Comparison of ENCODE assay signal across 9 mouse cellular contexts in the genomic region with DNA sequence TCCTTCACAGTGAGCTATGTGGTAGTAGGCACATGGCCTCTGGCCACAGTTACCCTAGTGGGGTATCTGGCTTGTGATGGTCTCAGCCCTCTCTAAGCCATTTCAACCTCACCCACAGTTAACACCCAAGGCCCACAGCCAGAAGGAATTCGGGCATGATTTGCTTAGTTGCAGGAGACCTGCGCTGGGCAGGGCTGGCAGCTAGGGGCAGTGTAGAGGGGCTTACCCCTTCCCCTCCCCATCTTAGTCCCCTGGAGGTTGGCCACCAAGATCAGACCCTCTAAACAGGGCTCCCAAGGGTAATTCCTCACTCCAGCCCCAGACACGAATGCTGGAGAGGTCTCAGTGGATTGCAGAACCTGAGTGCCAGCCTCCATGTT. TPM values are rescaled to one million over a fixed set of nuclear protein-coding genes. Genes with fewer than 3 reads are reported as not detected.
DNase-seq lines count a peak whose midpoint lies in the region; ATAC-seq and TF ChIP-seq lines count a peak whose summit lies in the region.
"Had no signal": no experiment of that assay in that cellular context is flagged by ENCODE, and none has a peak within 500 bp of the region (broad histone marks: within the 10 kb centered on the region; RNA-seq: fewer than 3 reads in every experiment).

No protein-coding gene starts in this region.

- ATAC-seq in forebrain, embryonic 11.5 days (replicated peaks; ENCODE audit: low FRiP score) = peak; percentile 35; the same call in 1 of the 2 replicates
- no peak for ATAC-seq in limb, embryonic 13.5 days (ENCODE audit: low FRiP score, low read depth)
- peak; percentile 62 for ATAC-seq in neural tube, embryonic 14.5 days (ENCODE audit: low read depth)

- TF ChIP-seq EP300 in ES-Bruce4 (IDR thresholded peaks at IDR 0.05; ENCODE audit: insufficient read depth, low read depth, low read length) = no peak

- peak overlapping the region; percentile 100 for H3K4me2 ChIP-seq in forebrain, embryonic 11.5 days (ENCODE audit: low read depth, low read length, severe bottlenecking)
- H3K4me2 ChIP-seq in limb, embryonic 13.5 days (replicated peaks) = peak overlapping the region; percentile 97
- H3K4me2 ChIP-seq in neural tube, embryonic 14.5 days (ENCODE audit: low read depth, low read length) = peak overlapping the region; percentile 100

- H3K4me1 ChIP-seq in ES-Bruce4 (ENCODE audit: control insufficient read depth, insufficient read depth, low read length) = no peaks in the 10 kb centered on the region
- H3K4me1 ChIP-seq in forebrain, embryonic 11.5 days (replicated peaks; ENCODE audit: control insufficient read depth, insufficient read depth, low read length) = peaks cover 11% of the 10 kb centered on the region; the same call in 1 of the 2 replicates
- peaks cover 77% of the 10 kb centered on the region for H3K4me1 ChIP-seq in limb, embryonic 13.5 days
- peaks cover 10% of the 10 kb centered on the region; the same call in 1 of the 2 replicates for H3K4me1 ChIP-seq in neural tube, embryonic 14.5 days (ENCODE audit: control insufficient read depth, insufficient read depth, low read length)

- no peaks in the 10 kb centered on the region for H3K27me3 ChIP-seq in ES-Bruce4 (ENCODE audit: control insufficient read depth, insufficient read depth, low read length, poor library complexity, severe bottlenecking)
- H3K27me3 ChIP-seq in forebrain, embryonic 11.5 days (ENCODE audit: control insufficient read depth, insufficient read depth, low read length) = peaks cover 21% of the 10 kb centered on the region
- peaks cover 12% of the 10 kb centered on the region for H3K27me3 ChIP-seq in limb, embryonic 13.5 days
- peaks cover 19% of the 10 kb centered on the region for H3K27me3 ChIP-seq in neural tube, embryonic 14.5 days (ENCODE audit: control insufficient read depth, insufficient read depth, low read length)

- no peak for TF ChIP-seq POLR2A in ES-Bruce4 (IDR thresholded peaks at IDR 0.05; ENCODE audit: insufficient read depth, low read length)

- 7% methylated on average over 3 of the region's 3 CpGs for WGBS in forebrain, embryonic 11.5 days
- WGBS in limb, embryonic 13.5 days = 11% methylated on average over 3 of the region's 3 CpGs
- 16% methylated on average over 3 of the region's 3 CpGs for WGBS in neural tube, embryonic 14.5 days

- H3K4me3 ChIP-seq in ES-Bruce4 (ENCODE audit: low read depth, low read length) = peak overlapping the region; percentile 60
- peak overlapping the region; percentile 47 for H3K4me3 ChIP-seq in forebrain, embryonic 11.5 days (ENCODE audit: low read depth, low read length)
- peak overlapping the region; percentile 71 for H3K4me3 ChIP-seq in limb, embryonic 13.5 days
- H3K4me3 ChIP-seq in neural tube, embryonic 14.5 days (ENCODE audit: low read depth, low read length) = peak overlapping the region; percentile 54

- peak; percentile 94 for DNase-seq in heart, adult 11 months
- DNase-seq in heart, adult 8-10 months (ENCODE audit: low spot score) = no peak
- DNase-seq in forebrain, embryonic 11.5 days (ENCODE audit: low spot score) = peak; percentile 61
- no peak for DNase-seq in gastrocnemius, postnatal 4 days (ENCODE audit: low spot score in 2 of 2)
- DNase-seq in Muller cell, postnatal 12 days (ENCODE audit: inconsistent ontology term) = no peak

- H3K36me3 ChIP-seq in ES-Bruce4 (ENCODE audit: control insufficient read depth, insufficient read depth, low read length, poor library complexity, severe bottlenecking) = no peaks in the 10 kb centered on the region
- H3K36me3 ChIP-seq in forebrain, embryonic 11.5 days (ENCODE audit: control insufficient read depth, insufficient read depth, low read length) = no peaks in the 10 kb centered on the region
- H3K36me3 ChIP-seq in limb, embryonic 13.5 days = peaks cover 14% of the 10 kb centered on the region
- H3K36me3 ChIP-seq in neural tube, embryonic 14.5 days (ENCODE audit: control insufficient read depth, insufficient read depth, low read length) = no peaks in the 10 kb centered on the region
- H3K36me3 ChIP-seq: G1E had no signal

- TF ChIP-seq CTCF in ES-Bruce4 (IDR thresholded peaks at IDR 0.05; ENCODE audit: low read depth, low read length) = peak; percentile 59

- H3K27ac ChIP-seq in ES-Bruce4 (ENCODE audit: insufficient read depth, low read length) = no peak overlapping the region
- no peak overlapping the region for H3K27ac ChIP-seq in forebrain, embryonic 11.5 days (ENCODE audit: low read depth, low read length)
- H3K27ac ChIP-seq in limb, embryonic 13.5 days = 0 out of 2 replicates have a peak overlapping the region, but pooled peaks have one; percentile 28
- H3K27ac ChIP-seq in neural tube, embryonic 14.5 days (ENCODE audit: low read depth, low read length) = no peak overlapping the region

- no peaks in the 10 kb centered on the region for H3K9me3 ChIP-seq in ES-Bruce4 (replicated peaks; ENCODE audit: control insufficient read depth, insufficient read depth, low read length, poor library complexity, severe bottlenecking)
- H3K9me3 ChIP-seq in forebrain, embryonic 11.5 days (ENCODE audit: control insufficient read depth, low read length) = no peaks in the 10 kb centered on the region
- no peaks in the 10 kb centered on the region for H3K9me3 ChIP-seq in limb, embryonic 13.5 days
- no peaks in the 10 kb centered on the region for H3K9me3 ChIP-seq in neural tube, embryonic 14.5 days (ENCODE audit: control insufficient read depth, low read length)

- peak overlapping the region; percentile 49 for H3K9ac ChIP-seq in ES-Bruce4 (ENCODE audit: low read depth, poor library complexity, severe bottlenecking)
- no peak overlapping the region; the same call in 1 of the 2 replicates for H3K9ac ChIP-seq in forebrain, embryonic 11.5 days (ENCODE audit: low read length)
- H3K9ac ChIP-seq in limb, embryonic 13.5 days = peak overlapping the region; percentile 90
- 0 out of 2 replicates have a peak overlapping the region, but pooled peaks have one; percentile 58 for H3K9ac ChIP-seq in neural tube, embryonic 14.5 days (replicated peaks; ENCODE audit: low read depth, low read length)

RNA-seq across cellular contexts. Expression of gene Sned1, which starts 0.9 kb away (rescaled TPM):
- 10 to 100 TPM in 1 of 4 experiments, 1 to 10 TPM in 3; 5.7 to 12.3 (median 7.2) TPM for total RNA-seq in heart, adult 8-10 months (2022)
- 0.75 and 1.1 TPM in 2 replicates for polyA plus RNA-seq in ES-Bruce4 (2011; ENCODE audit: insufficient read depth, insufficient read length, low read depth, missing spikeins)
- 2.2 and 3.2 TPM in 2 replicates for polyA plus RNA-seq in forebrain, embryonic 11.5 days (2014; fragmentation: Nextera tagmentation; extraction: Ambion mirVana)
- polyA plus RNA-seq in limb, embryonic 13.5 days (2015; fragmentation: Nextera tagmentation; extraction: Ambion mirVana) = 32.1 and 47.5 TPM in 2 replicates
- polyA plus RNA-seq in neural tube, embryonic 14.5 days (2014; fragmentation: Nextera tagmentation; extraction: Ambion mirVana) = 2.8 and 9.6 TPM in 2 replicates
- 1 to 10 TPM; 6.3 to 9.1 TPM for total RNA-seq in gastrocnemius, postnatal 4 days (2021)
- polyA plus RNA-seq: G1E had no signal

Comparison
In these comparisons a context has a peak if more than half of its experiments do, and no peak if none do; other contexts are left out.
1. DNase-seq: peak in heart, adult 11 months (single experiment) and forebrain, embryonic 11.5 days (single experiment); none in heart, adult 8-10 months (single experiment), gastrocnemius, postnatal 4 days (0 of 2) and Muller cell, postnatal 12 days (single experiment).
2. Peak in every context shown above with its lines, with median percentiles within 50 percentile points of each other: H3K4me3 ChIP-seq and H3K4me2 ChIP-seq.